Mouse (Mus musculus): Measurements from ENCODE around the gene Rapgef6. TPM values are rescaled to one million over a fixed set of nuclear protein-coding genes. Genes with fewer than 3 reads are reported as not detected.
"Not testable (repeated sequence)": the region's sequence is repeated elsewhere in the genome, so short reads cannot be mapped to it uniquely, and the experiment has no call there.

Gene Rapgef6
- total RNA-seq, 1 experiment from 2014 or later, result 75.1 TPM

DNA sequence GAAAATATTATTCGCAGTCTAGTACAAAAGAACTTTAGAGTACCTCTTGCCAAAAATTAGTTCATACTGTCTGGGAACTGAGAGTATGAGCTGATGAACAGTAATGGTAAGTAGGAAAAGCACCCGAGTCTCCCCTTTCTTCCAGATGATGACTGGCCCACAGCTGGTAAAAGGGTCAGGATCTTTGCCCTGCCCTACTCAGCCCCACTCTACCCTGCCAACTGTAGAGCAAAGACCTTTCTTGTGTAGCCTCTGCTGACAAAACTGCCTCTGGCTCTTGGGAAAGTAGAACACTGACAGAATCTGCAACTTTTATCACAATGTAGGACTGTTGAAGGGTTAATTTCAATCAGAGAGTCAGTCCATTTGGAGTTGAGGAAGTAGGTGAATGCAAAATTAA is 32.3 kb downstream of the Rapgef6 start:
- no peak for ATAC-seq (replicated peaks; ENCODE audit: insufficient number of reproducible peaks, low FRiP score, low TSS enrichment, poor library complexity, severe bottlenecking)

DNA sequence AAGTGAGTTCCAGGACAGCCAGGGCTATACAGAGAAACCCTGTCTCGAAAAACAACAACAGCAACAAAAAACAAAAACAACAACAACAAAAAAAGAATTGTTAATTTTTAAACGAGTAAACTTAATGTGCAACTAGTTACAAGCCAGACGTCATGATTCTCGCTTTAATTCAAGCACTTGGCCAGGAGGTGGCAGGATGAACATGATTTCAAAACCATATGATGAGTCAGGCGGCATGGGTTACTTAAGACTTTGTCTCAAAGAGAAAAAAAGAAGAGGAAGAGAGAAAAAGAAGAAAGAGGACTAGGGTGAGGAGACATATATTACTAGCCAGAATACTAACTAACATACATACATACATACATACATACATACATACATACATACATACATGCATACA is 40.1 kb downstream of the Rapgef6 start:
- no peak for ATAC-seq (replicated peaks; ENCODE audit: insufficient number of reproducible peaks, low FRiP score, low TSS enrichment, poor library complexity, severe bottlenecking)

DNA sequence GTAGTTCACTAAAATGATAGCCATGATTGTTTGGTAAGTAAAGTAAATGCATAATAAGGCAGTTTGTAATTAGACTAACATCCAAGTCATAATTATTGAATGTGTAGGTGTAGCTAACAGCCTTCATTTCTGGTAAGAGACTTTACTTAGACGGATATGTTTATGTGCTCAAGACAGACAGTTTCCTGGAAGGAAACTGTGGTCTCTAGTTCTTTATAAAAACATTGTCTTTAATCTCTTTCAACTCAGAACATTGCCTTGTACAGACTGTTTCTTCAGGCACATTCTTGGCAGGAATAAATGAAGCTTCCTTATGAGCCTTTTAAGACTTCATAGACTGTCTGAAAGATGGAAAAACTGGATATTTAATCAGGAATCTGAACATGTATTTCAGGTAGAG is 45.3 kb downstream of the Rapgef6 start:
- ATAC-seq (replicated peaks; ENCODE audit: insufficient number of reproducible peaks, low FRiP score, low TSS enrichment, poor library complexity, severe bottlenecking), result no peak

DNA sequence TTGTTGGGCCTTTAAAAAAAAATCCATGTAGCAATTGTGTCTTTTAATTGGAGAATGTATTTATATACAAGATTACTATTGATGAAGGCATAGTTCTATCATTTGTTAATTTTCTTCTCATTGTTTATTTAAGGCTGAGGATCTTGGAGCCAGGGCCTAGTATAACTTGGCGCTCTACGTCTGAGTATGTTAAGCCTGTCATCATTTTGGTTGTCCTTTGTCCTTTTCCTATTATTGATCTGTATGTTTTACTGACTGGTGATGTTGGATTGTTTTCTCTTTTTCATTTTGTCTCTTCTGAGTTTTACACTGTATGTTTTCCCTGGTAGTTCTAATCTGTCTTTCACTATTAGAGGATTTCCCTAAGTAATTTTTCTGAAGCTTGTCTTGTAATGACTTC is 52.1 kb downstream of the Rapgef6 start:
- ATAC-seq (replicated peaks; ENCODE audit: insufficient number of reproducible peaks, low FRiP score, low TSS enrichment, poor library complexity, severe bottlenecking), result no peak

DNA sequence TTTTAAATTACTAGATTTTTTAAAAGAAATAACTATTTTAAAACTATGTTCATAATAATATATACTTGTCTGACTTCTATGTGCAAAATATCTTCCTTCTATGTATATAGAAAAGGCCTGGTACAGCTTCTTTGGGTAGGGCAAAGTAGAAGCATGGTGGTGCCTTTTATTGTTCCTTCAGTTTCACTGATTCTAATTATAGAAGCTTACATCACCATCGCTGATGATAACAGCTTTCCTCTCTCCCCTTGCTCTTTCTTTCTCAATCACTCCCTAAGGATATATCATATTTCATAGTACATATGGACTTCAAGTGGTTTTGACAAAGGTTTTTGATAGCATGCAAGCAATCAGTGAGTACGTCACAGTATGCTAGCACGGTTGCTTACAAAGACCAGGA is 69.9 kb downstream of the Rapgef6 start:
- ATAC-seq (replicated peaks; ENCODE audit: insufficient number of reproducible peaks, low FRiP score, low TSS enrichment, poor library complexity, severe bottlenecking), result no peak

DNA sequence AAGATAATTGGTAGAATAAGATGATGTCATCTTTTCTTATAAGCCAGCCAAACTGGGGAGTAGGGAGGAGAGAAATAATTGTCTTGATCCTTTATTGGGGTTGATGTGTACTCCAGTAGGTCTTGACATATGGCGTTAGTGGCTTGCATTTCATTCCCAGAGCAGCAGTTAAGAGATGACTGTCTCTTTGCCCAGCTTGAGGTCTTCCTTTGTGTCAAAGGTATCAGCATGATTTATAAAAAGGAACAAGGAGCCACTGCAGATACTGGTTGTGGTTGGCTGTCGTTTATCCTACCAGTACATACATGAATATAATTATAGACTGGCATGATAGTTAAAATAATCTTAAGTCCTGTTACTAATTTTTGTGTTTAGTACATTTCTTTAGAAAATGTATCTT is 71.4 kb downstream of the Rapgef6 start:
- ATAC-seq (replicated peaks; ENCODE audit: insufficient number of reproducible peaks, low FRiP score, low TSS enrichment, poor library complexity, severe bottlenecking), result no peak

DNA sequence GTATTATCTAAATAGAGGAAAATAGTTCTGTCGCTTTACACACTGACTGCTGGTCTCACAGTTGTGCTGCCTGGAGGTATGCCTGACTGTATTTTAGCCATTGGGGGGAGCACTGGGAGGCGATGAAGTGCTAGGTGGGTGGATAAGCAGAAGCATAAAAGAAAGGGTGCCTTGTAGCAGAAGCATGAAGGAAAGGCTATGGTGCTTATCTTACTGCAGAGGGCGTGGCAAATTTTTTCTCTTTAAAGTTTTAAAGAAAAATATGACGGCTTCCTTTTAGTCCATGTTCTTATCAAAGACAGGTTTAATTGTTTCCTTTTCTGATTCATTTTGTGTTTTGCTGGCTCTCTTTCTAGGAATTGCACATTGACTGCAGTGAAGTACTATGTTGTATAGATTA is 72.4 kb downstream of the Rapgef6 start:
- no peak for ATAC-seq (replicated peaks; ENCODE audit: insufficient number of reproducible peaks, low FRiP score, low TSS enrichment, poor library complexity, severe bottlenecking)

DNA sequence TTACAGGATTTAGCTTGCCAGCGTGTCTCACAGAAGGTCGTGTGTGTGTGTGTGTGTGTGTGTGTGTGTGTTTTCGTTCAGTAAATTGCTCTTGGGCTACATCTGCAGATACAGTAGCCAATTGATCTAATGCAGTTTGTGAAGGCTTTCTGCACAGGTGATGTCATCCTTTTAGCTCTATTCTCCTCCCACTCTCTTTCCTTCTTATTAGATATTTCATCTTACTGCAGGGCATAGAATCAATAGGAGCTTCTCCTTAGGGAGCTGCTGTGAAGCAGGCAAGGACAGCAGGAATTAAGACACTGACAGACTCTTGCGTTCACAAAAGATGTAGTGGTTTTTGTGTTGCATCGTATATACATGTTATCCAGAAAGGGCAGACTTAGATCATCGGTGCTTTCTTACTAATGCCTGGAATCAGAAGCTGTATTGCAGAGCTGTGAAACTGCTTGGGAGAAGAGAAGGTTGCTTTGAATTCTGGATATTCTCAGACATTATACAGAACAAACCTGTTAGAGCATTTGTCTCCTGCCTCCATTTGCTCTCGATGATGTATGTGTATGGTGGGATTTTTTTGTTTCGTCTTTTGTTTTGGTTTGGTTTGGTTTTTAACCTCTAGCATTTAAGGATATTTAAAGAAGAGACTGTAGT is 73.4 kb downstream of the Rapgef6 start:
- no peak for ATAC-seq (replicated peaks; ENCODE audit: insufficient number of reproducible peaks, low FRiP score, low TSS enrichment, poor library complexity, severe bottlenecking)

DNA sequence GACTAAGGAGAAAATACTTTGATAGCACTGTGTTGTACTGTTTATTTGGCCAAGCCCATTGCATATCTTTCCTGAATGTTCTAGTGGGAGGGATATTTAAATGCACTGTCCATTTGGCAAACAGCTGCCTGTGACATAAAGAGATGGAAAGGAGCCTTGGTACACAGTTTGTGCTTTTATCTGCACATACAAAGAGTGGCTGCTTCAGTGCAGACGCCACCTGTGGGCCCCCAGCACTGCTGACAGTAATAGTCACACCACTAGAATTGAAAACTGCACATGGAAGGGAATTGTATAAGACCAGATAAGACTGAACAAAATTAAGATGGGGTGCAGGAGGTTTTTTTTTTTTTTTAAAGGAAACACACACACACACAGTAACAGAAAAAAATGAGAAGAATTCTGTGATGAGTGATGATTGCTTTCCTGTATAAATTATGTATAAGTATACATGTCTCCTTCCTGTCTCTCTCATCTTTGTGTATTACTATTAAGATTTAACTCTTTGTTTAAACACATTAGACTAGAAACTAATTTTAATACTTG is 75.3 kb downstream of the Rapgef6 start:
- no peak for ATAC-seq (replicated peaks; ENCODE audit: insufficient number of reproducible peaks, low FRiP score, low TSS enrichment, poor library complexity, severe bottlenecking)

DNA sequence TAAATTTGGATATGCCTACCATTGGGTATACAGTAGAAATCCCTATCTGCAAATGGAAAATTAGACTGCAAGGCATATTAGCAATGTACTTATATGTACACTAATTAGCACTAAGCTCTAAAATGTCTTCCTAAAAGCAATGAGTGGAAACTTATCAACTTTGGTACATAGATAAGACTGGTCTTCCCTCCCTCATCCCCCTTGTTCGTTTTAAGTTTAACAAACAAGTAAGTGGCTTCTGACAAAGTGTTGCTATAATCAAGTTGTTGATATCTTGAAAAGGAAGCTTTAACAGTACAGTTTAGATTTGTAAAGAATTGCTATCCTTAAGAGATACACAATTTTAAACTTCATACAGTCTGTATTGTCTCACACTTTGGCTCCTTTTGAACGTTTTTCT is 78.5 kb downstream of the Rapgef6 start:
- no peak for ATAC-seq (replicated peaks; ENCODE audit: insufficient number of reproducible peaks, low FRiP score, low TSS enrichment, poor library complexity, severe bottlenecking)

DNA sequence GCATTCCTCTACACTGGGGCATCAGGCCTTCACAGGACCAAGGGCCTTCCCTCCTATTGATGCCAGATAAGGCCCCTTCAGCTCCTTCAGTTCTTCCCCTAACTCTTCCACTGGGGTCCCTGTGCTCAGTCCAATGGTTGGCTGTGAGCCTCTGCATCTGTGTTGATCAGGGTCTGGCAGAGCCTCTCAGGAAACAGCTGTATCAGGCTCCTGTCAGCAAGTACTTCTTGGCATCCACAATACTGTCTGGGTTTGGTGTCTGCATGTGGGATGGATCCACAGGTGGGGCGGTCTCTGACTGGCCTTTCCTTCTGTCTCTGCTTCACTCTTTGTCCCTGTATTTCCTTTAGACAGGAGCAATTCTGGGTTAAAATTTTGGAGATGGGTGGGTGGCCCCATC is 80.1 kb downstream of the Rapgef6 start:
- not testable (repeated sequence) for ATAC-seq (replicated peaks; ENCODE audit: insufficient number of reproducible peaks, low FRiP score, low TSS enrichment, poor library complexity, severe bottlenecking)

DNA sequence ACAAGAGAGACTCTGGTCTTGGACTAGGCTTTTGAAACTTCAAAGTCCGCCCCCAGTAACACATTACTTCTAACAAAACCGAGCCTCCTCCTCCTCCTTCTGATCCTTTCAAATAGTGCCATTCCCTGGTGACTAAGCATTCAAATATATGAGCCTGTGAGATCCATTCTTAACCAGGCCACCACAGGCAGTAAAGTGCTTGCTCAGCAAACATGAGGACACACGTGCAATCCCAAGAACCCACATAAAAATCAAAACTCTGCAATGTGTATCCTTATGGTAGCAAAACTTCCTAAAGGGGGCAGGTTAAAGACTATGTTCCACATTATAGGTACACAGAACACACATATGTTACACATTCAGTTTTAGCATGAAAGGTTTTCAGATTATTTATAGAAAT is 81.8 kb downstream of the Rapgef6 start:
- no peak for ATAC-seq (replicated peaks; ENCODE audit: insufficient number of reproducible peaks, low FRiP score, low TSS enrichment, poor library complexity, severe bottlenecking)

DNA sequence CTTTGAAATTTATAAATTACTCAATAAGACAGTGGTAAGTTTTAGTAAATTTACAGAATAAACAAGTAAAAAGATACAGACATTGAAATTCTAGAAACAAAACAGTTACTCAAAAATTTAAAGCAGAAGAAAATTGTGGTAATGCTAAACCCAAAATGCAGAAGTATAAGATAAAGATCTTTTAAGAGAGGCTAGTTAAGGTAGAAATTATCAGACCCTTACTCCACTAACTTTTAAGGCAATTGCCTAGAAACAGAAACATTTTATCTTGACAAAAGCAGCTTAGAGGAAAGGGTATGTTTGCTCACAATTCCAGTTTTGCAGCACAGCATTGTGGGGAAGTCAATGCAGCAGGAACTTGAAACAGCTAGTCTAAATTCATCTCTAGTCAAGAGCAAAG is 91.0 kb downstream of the Rapgef6 start:
- no peak for ATAC-seq (replicated peaks; ENCODE audit: insufficient number of reproducible peaks, low FRiP score, low TSS enrichment, poor library complexity, severe bottlenecking)

DNA sequence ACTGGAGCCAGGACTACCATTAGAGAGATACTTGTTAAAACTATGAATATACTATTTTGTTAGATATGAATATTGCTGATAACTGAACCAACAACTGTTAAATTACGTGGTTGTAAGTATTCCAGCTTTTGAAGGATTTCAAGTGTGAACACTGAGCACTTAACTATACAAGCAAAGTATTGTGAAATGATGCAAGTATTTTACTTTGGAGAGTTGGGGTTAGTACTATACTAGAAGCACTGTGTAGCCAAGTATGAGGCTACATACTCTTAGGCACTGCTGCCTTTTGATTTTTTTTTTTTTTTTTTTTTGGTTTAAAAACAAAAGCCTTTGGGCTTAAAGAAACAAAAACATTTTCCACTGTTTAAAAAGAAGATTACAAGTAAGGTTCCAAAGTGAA is 91.9 kb downstream of the Rapgef6 start:
- ATAC-seq (replicated peaks; ENCODE audit: insufficient number of reproducible peaks, low FRiP score, low TSS enrichment, poor library complexity, severe bottlenecking), result no peak

DNA sequence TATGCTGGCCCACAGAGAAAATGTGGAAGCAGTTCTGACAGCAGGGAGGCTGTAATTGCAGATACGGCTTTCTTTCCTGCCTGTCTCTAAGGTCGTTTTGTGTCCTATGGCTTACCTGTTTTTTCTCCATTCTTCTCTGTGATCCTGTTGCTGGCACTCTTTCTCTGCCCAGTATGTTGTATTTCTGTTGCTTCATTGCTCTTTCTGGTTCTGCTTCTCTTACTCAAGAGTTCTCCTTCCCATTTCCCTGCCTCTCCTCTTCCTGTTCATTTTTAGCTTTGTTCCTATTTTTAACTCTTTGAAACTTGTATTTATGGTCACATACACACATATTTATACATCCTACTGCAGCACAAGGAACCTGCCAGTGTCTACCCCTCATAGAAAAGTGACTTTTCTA is 96.2 kb downstream of the Rapgef6 start:
- peak; percentile 59; the same call in 1 of the 2 replicates for ATAC-seq (replicated peaks; ENCODE audit: insufficient number of reproducible peaks, low FRiP score, low TSS enrichment, poor library complexity, severe bottlenecking)

DNA sequence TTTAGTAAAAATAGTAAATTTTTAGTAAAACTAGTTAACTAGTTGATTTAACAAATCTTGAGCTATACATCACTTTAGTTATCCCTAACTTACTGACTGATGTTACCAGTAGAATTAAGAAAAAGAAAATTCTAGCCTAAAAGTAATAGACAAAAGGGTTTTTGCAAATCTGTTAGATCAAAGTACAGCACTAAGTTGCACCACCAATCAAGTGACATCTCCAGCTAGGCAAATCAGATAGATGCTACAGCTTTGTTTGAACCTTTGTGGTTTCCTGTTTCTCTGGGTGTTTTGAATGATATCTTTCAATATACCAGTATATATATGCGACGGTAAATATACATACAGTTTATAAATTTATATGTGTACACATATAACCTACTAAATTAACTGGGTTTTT is 99.1 kb downstream of the Rapgef6 start:
- ATAC-seq (replicated peaks; ENCODE audit: insufficient number of reproducible peaks, low FRiP score, low TSS enrichment, poor library complexity, severe bottlenecking), result no peak

DNA sequence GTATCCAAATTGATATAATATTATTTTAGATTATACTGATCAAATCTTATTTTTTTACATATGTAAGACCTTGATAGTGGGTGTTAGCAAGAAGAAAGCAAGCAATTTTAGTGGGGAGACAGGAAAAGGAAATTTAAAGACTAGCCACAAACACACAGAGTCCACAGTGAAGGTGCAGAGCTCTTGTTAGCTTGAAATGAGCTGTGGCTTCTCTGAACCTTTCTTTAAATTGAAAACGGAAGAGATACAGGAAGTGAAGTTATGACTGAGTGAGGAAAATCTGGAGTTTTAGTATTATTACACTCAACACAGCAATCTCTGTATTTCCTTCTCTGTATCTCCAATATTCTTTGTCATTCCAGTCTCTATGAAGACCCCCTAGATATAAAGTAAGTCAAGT is 104.3 kb downstream of the Rapgef6 start:
- ATAC-seq (replicated peaks; ENCODE audit: insufficient number of reproducible peaks, low FRiP score, low TSS enrichment, poor library complexity, severe bottlenecking), result no peak

DNA sequence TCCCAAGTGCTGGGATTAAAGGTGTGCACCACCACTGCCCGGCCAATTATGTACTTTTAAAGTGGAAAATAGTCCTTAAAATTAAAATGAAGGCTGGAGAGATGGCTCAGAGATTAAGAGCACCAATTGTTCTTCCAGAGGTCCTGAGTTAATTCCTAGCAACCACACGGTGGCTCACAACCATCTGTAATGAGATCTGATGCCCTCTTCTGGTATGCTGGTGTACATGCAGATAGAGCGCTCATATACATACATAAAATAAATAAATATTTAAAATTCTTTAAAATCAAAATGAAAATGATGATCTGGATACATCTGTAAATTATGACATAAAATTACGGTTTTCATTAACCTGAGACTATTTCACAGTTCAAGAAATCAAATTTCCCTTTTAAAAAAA is 123.8 kb downstream of the Rapgef6 start:
- ATAC-seq (replicated peaks; ENCODE audit: insufficient number of reproducible peaks, low FRiP score, low TSS enrichment, poor library complexity, severe bottlenecking), result no peak

DNA sequence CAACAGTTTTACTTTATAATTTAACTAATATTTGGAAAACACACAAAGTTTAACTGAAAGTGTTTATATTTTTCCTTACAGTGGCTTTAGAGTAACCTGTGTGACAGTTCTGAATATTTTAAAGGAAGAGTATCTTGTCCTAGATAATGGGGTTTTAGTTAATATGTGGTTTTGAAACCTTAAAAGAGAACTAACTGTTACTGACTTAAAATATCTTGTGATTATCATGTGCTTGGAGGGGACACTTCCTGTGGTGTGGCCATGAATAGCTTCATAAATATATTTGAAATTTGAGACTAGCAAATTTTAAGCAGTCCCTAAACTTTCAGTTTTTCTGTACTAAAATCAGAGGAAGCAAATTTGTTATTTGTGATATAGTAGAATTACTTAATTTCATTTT is 125.9 kb downstream of the Rapgef6 start:
- no peak for ATAC-seq (replicated peaks; ENCODE audit: insufficient number of reproducible peaks, low FRiP score, low TSS enrichment, poor library complexity, severe bottlenecking)

DNA sequence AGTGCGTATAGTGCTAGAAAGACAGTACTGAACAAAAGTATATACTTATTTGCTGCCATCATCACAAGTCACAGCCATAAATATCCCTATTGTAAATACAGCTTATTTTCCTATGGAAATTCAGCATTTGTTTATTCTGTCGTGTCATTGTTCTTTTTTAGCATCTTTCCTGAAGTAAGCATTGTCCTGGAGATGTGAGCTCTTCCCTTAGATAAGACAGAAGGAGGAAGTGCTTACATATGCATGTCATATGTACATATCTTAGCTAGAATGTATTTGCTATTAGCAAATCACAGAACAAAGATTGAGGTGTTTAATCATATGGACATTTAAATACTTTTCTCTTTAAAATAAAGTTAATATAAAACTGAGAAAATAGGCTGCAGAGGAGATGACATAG is 132.8 kb downstream of the Rapgef6 start:
- ATAC-seq (replicated peaks; ENCODE audit: insufficient number of reproducible peaks, low FRiP score, low TSS enrichment, poor library complexity, severe bottlenecking), result no peak

Data from monocyte, adult 5-6 weeks (primary cell).